Mouse (Mus musculus) MEL (cell line): ENCODE measurements at regions not wholly inside any gene's neighbourhood (a gene's known extent, or its start where the extent isn't known, plus 50 kb on each side); places are given as distances from the start of the nearest gene placed in this dataset.

Experiments used
- DNase-seq: peaks from one replicate; pipeline ENCODE4 v3.0.0; 2011; ENCODE audit warnings: low read depth, low spot score
- H3K27ac ChIP-seq: 2 replicates; pipeline ENCODE4 v1.5.1; 2012; ENCODE audit warnings: low read depth, mild to moderate bottlenecking, control low read depth, low read length, moderate library complexity; ENCODE audit not compliant: control insufficient read depth
- H3K27me3 ChIP-seq, 2 experiments: fragments of 150-350 bp in 1 of 2; sonication (generic) in 1 of 2; 2 replicates each; pipeline ENCODE4 v1.6.1; 2012; ENCODE audit warnings: low read length in 2 of 2, mild to moderate bottlenecking in 2 of 2, improper control_type of control experiment in 1 of 2, moderate library complexity in 1 of 2; ENCODE audit not compliant: insufficient read depth in 2 of 2, control insufficient read depth in 1 of 2
- H3K36me3 ChIP-seq, 2 experiments: 2 replicates each; pipeline ENCODE4 v1.6.1; 2012 to 2014; ENCODE audit warnings: low read length in 2 of 2, improper control_type of control experiment in 1 of 2, inconsistent platforms in 1 of 2, mild to moderate bottlenecking in 1 of 2; ENCODE audit not compliant: insufficient read depth in 2 of 2, control insufficient read depth in 1 of 2
- H3K4me1 ChIP-seq, 2 experiments: fragments of 150-350 bp in 1 of 2; sonication (generic) in 1 of 2; 2 replicates each; pipeline ENCODE4 v1.6.1; 2012; ENCODE audit warnings: low read length in 2 of 2, improper control_type of control experiment in 1 of 2, mild to moderate bottlenecking in 1 of 2; ENCODE audit not compliant: insufficient read depth in 2 of 2, control insufficient read depth in 1 of 2
- H3K4me3 ChIP-seq, 2 experiments: fragments of 150-350 bp in 1 of 2; sonication (generic) in 1 of 2; 2 replicates each; pipeline ENCODE4 v1.5.1; 2012; ENCODE audit warnings: low read depth in 2 of 2, low read length in 2 of 2, mild to moderate bottlenecking in 2 of 2, moderate library complexity in 2 of 2, control low read depth in 1 of 2, improper control_type of control experiment in 1 of 2; ENCODE audit not compliant: control insufficient read depth in 1 of 2, insufficient read depth in 1 of 2
- H3K79me2 ChIP-seq: 2 replicates; pipeline ENCODE4 v1.6.1; 2012; ENCODE audit warnings: mild to moderate bottlenecking, low read length, moderate library complexity; ENCODE audit not compliant: control insufficient read depth, poor library complexity, insufficient read depth
- H3K9ac ChIP-seq: 2 replicates; pipeline ENCODE4 v1.6.1; 2012; ENCODE audit warnings: low read depth, mild to moderate bottlenecking, control low read depth, low read length, moderate library complexity; ENCODE audit not compliant: control insufficient read depth, poor library complexity, severe bottlenecking
- H3K9me3 ChIP-seq: fragments of 150-350 bp; sonication (generic); replicated peaks from 2 replicates; pipeline ENCODE4 v1.6.1; 2012; ENCODE audit warnings: mild to moderate bottlenecking, low read length, improper control_type of control experiment, moderate library complexity; ENCODE audit not compliant: insufficient read depth
- BHLHE40 ChIP-seq: IDR thresholded peaks from 2 replicates; pipeline ENCODE4 v1.6.1; 2012; ENCODE audit warnings: low read depth, mild to moderate bottlenecking, inconsistent platforms, low read length, improper control_type of control experiment, borderline replicate concordance
- CHD1 ChIP-seq: IDR thresholded peaks from 2 replicates; pipeline ENCODE4 v1.6.1; 2012; ENCODE audit warnings: low read depth, mild to moderate bottlenecking, inconsistent platforms, low read length, improper control_type of control experiment
- CHD2 ChIP-seq: IDR thresholded peaks from 2 replicates; pipeline ENCODE4 v1.6.1; 2011; ENCODE audit warnings: low read length, improper control_type of control experiment
- CTCF ChIP-seq, 3 experiments: IDR thresholded peaks in 2 of 3; conservative IDR thresholded peaks in 1 of 3; 2 replicates each; pipeline ENCODE4 v1.5.1; 2011 to 2012; ENCODE audit warnings: low read length in 3 of 3, low read depth in 2 of 3, mild to moderate bottlenecking in 2 of 3, improper control_type of control experiment in 1 of 3, inconsistent platforms in 1 of 3, mixed read lengths in 1 of 3, moderate library complexity in 1 of 3; ENCODE audit not compliant: control insufficient read depth in 1 of 3, insufficient read depth in 1 of 3, poor library complexity in 1 of 3, severe bottlenecking in 1 of 3
- ELF1 ChIP-seq: IDR thresholded peaks from 2 replicates; pipeline ENCODE4 v1.6.1; 2014; ENCODE audit warnings: low read depth, mild to moderate bottlenecking, inconsistent platforms, low read length, improper control_type of control experiment, moderate library complexity
- EP300 ChIP-seq, 2 experiments: IDR thresholded peaks; 2 replicates each; pipeline ENCODE4 v1.6.1; 2011; ENCODE audit warnings: improper control_type of control experiment in 2 of 2, low read length in 2 of 2, low read depth in 1 of 2, mild to moderate bottlenecking in 1 of 2
- ETS1 ChIP-seq: IDR thresholded peaks from 2 replicates; pipeline ENCODE4 v1.6.1; 2012; ENCODE audit warnings: low read depth, mild to moderate bottlenecking, inconsistent platforms, low read length, improper control_type of control experiment, moderate library complexity
- GABPA ChIP-seq: IDR thresholded peaks from 2 replicates; pipeline ENCODE4 v1.6.1; 2012; ENCODE audit warnings: low read depth, mild to moderate bottlenecking, inconsistent platforms, low read length, improper control_type of control experiment, moderate library complexity
- GATA1 ChIP-seq: IDR thresholded peaks from 2 replicates; pipeline ENCODE4 v1.6.1; 2011; ENCODE audit warnings: low read depth, low read length, improper control_type of control experiment
- JUND ChIP-seq: IDR thresholded peaks from 2 replicates; pipeline ENCODE4 v1.6.1; 2011; ENCODE audit warnings: low read depth, mild to moderate bottlenecking, improper control_type of control experiment, low read length
- KAT2A ChIP-seq: conservative IDR thresholded peaks from 2 replicates; pipeline ENCODE4 v1.6.1; 2012; ENCODE audit warnings: low read depth, low read length, improper control_type of control experiment, inconsistent platforms
- MAFK ChIP-seq: IDR thresholded peaks from 2 replicates; pipeline ENCODE4 v1.6.1; 2011; ENCODE audit warnings: low read depth, mild to moderate bottlenecking, low read length, improper control_type of control experiment, borderline replicate concordance
- MAZ ChIP-seq: IDR thresholded peaks from 2 replicates; pipeline ENCODE4 v1.6.1; 2012; ENCODE audit warnings: low read depth, mild to moderate bottlenecking, inconsistent platforms, low read length, improper control_type of control experiment
- MEF2A ChIP-seq: IDR thresholded peaks from 2 replicates; pipeline ENCODE4 v1.6.1; 2014; ENCODE audit warnings: low read depth, mild to moderate bottlenecking, inconsistent platforms, low read length, improper control_type of control experiment; ENCODE audit not compliant: poor library complexity, insufficient replicate concordance, severe bottlenecking; ENCODE audit errors: extremely low read depth
- MYB ChIP-seq: IDR thresholded peaks from 2 replicates; pipeline ENCODE4 v1.6.1; 2011; ENCODE audit warnings: mild to moderate bottlenecking, low read depth, low read length, improper control_type of control experiment
- NRF1 ChIP-seq: IDR thresholded peaks from 2 replicates; pipeline ENCODE4 v1.6.1; 2014; ENCODE audit warnings: low read depth, mild to moderate bottlenecking, inconsistent platforms, low read length, improper control_type of control experiment, moderate library complexity; ENCODE audit not compliant: poor library complexity, insufficient read depth, severe bottlenecking
- POLR2A ChIP-seq, 2 experiments: IDR thresholded peaks; 2 replicates each; pipeline ENCODE4 v1.6.1; 2011 to 2012; ENCODE audit warnings: low read length in 2 of 2, mild to moderate bottlenecking in 2 of 2, control low read depth in 1 of 2, improper control_type of control experiment in 1 of 2, low read depth in 1 of 2, moderate library complexity in 1 of 2; ENCODE audit not compliant: control insufficient read depth in 1 of 2, insufficient read depth in 1 of 2, poor library complexity in 1 of 2
- RAD21 ChIP-seq: IDR thresholded peaks from 2 replicates; pipeline ENCODE4 v1.6.1; 2011; ENCODE audit warnings: mild to moderate bottlenecking, low read depth, low read length, improper control_type of control experiment
- RCOR1 ChIP-seq: IDR thresholded peaks from 2 replicates; pipeline ENCODE4 v1.6.1; 2012; ENCODE audit warnings: low read depth, mild to moderate bottlenecking, inconsistent platforms, low read length, improper control_type of control experiment
- SIN3A ChIP-seq: IDR thresholded peaks from 2 replicates; pipeline ENCODE4 v1.6.1; 2012; ENCODE audit warnings: low read length, improper control_type of control experiment, inconsistent platforms
- SMC3 ChIP-seq: IDR thresholded peaks from 2 replicates; pipeline ENCODE4 v1.6.1; 2011; ENCODE audit warnings: low read depth, low read length, improper control_type of control experiment
- TCF12 ChIP-seq: IDR thresholded peaks from 2 replicates; pipeline ENCODE4 v1.6.1; 2014; ENCODE audit warnings: low read depth, mild to moderate bottlenecking, inconsistent platforms, low read length, improper control_type of control experiment, moderate library complexity
- UBTF ChIP-seq: IDR thresholded peaks from 2 replicates; pipeline ENCODE4 v1.6.1; 2012; ENCODE audit warnings: low read depth, mild to moderate bottlenecking, inconsistent platforms, low read length, improper control_type of control experiment, moderate library complexity, borderline replicate concordance; ENCODE audit not compliant: insufficient read depth
- USF2 ChIP-seq, 2 experiments: IDR thresholded peaks; 2 replicates each; pipeline ENCODE4 v1.6.1; 2011 to 2012; ENCODE audit warnings: improper control_type of control experiment in 2 of 2, low read length in 2 of 2, borderline replicate concordance in 1 of 2, inconsistent platforms in 1 of 2, low read depth in 1 of 2, mild to moderate bottlenecking in 1 of 2; ENCODE audit not compliant: insufficient read depth in 1 of 2
- ZC3H11A ChIP-seq: IDR thresholded peaks from 2 replicates; pipeline ENCODE4 v1.6.1; 2012; ENCODE audit warnings: low read depth, mild to moderate bottlenecking, inconsistent platforms, low read length, improper control_type of control experiment
- ZKSCAN1 ChIP-seq: IDR thresholded peaks from 2 replicates; pipeline ENCODE4 v1.6.1; 2012; ENCODE audit warnings: low read depth, mild to moderate bottlenecking, inconsistent platforms, low read length, improper control_type of control experiment, moderate library complexity
- ZNF384 ChIP-seq: IDR thresholded peaks from 2 replicates; pipeline ENCODE4 v1.6.1; 2012; ENCODE audit warnings: low read depth, mild to moderate bottlenecking, inconsistent platforms, low read length, improper control_type of control experiment

- Histone ChIP-seq H3K4me1 (no peaks in the 10 kb centered on the region), H3K27me3 (no peaks in the 10 kb centered on the region), H3K36me3 (no peaks in the 10 kb centered on the region), H3K9me3 (no peaks in the 10 kb centered on the region), H3K9ac (no peak overlapping the region), H3K27ac (no peak overlapping the region), H3K4me3 (no peak overlapping the region), H3K79me2 (no peaks in the 10 kb centered on the region)
- no peak for TF ChIP-seq ZKSCAN1
- no peak for TF ChIP-seq ELF1
- TF ChIP-seq NRF1: no peak
- TF ChIP-seq CTCF (IDR thresholded peaks at IDR 0.05 in 2 of 3, conservative IDR thresholded peaks at IDR 0.05 in 1 of 3; ENCODE audit: control insufficient read depth in 1 of 3, insufficient read depth in 1 of 3, low read depth in 2 of 3, low read length in 3 of 3, poor library complexity in 1 of 3, severe bottlenecking in 1 of 3): no peak
- no peak for TF ChIP-seq ZC3H11A
- no peak for TF ChIP-seq GATA1
- no peak for TF ChIP-seq KAT2A
- TF ChIP-seq POLR2A (IDR thresholded peaks at IDR 0.05; ENCODE audit: control insufficient read depth in 1 of 2, insufficient read depth in 1 of 2, low read depth in 1 of 2, low read length in 2 of 2, poor library complexity in 1 of 2): no peak
- no peak for TF ChIP-seq CHD1
- no peak for TF ChIP-seq MAFK
- no peak for TF ChIP-seq CHD2
- TF ChIP-seq TCF12: no peak
- no peak for TF ChIP-seq RCOR1
- no peak for TF ChIP-seq SIN3A
- DNase-seq: no peak
Observed at GRCm38 (mm10) chr2:166492895-166493294, 220.7 kb downstream of the Prex1 start.

- H3K36me3 ChIP-seq: no peaks in the 10 kb centered on the region
- no peak overlapping the region for H3K4me3 ChIP-seq
- H3K27me3 ChIP-seq: no peaks in the 10 kb centered on the region
- no peak overlapping the region for H3K9ac ChIP-seq
- H3K79me2 ChIP-seq: no peaks in the 10 kb centered on the region
- H3K27ac ChIP-seq: no peak overlapping the region
- no peaks in the 10 kb centered on the region for H3K4me1 ChIP-seq
- no peak for TF ChIP-seq MEF2A
- TF ChIP-seq ETS1: no peak
- no peak for TF ChIP-seq UBTF
- no peak for TF ChIP-seq MYB
- no peak for TF ChIP-seq ZNF384
- no peak for TF ChIP-seq EP300 (IDR thresholded peaks at IDR 0.05; ENCODE audit: low read depth in 1 of 2, low read length in 2 of 2)
- no peak for TF ChIP-seq TCF12
- TF ChIP-seq RAD21: no peak
- TF ChIP-seq ELF1: no peak
- TF ChIP-seq JUND: no peak
- no peak for TF ChIP-seq GABPA
- no peak for TF ChIP-seq MAFK
- no peak for TF ChIP-seq POLR2A (IDR thresholded peaks at IDR 0.05; ENCODE audit: control insufficient read depth in 1 of 2, insufficient read depth in 1 of 2, low read depth in 1 of 2, low read length in 2 of 2, poor library complexity in 1 of 2)
- no peak for TF ChIP-seq USF2 (IDR thresholded peaks at IDR 0.05; ENCODE audit: borderline replicate concordance in 1 of 2, insufficient read depth in 1 of 2, low read depth in 1 of 2, low read length in 2 of 2)
- TF ChIP-seq SMC3: no peak
- no peak for TF ChIP-seq KAT2A
- no peak for TF ChIP-seq SIN3A
- no peak for TF ChIP-seq BHLHE40
- TF ChIP-seq ZKSCAN1: no peak
- no peak for TF ChIP-seq MAZ
- TF ChIP-seq, all 39 proteins: peak for 0
- no peak for DNase-seq
- H3K9me3 ChIP-seq: no peaks in the 10 kb centered on the region
Observed at GRCm38 (mm10) chr2:166492421-166492820, 221.2 kb downstream of the Prex1 start.
